Mouse (Mus musculus) neural tube, embryonic 12.5 days (tissue): ENCODE measurements around the gene Slc7a6os. TPM values are rescaled to one million over a fixed set of nuclear protein-coding genes. Genes with fewer than 3 reads are reported as not detected.
A peak's percentile ranks its signal among the peaks of the same experiment; 100 is the strongest.

Experiments used
- ATAC-seq: fragments of 200-750 bp; cut with Nextera tagmentation; 2 replicates; pipeline ENCODE4 v1.8.0; 2017; ENCODE audit warnings: low read depth, mild to moderate bottlenecking, moderate TSS enrichment, moderate library complexity; ENCODE audit not compliant: low FRiP score
- H3K27ac ChIP-seq: fragments of 300-500 bp; sonication (generic); 2 replicates; pipeline ENCODE4 v1.5.1; 2016
- H3K27me3 ChIP-seq: fragments of 300-500 bp; sonication (generic); replicated peaks from 2 replicates; pipeline ENCODE4 v1.6.1; 2016; ENCODE audit warnings: mild to moderate bottlenecking
- H3K36me3 ChIP-seq: fragments of 300-500 bp; sonication (generic); 2 replicates; pipeline ENCODE4 v1.6.1; 2016; ENCODE audit warnings: mild to moderate bottlenecking
- H3K4me1 ChIP-seq: fragments of 300-500 bp; sonication (generic); 2 replicates; pipeline ENCODE4 v1.6.1; 2016
- H3K4me2 ChIP-seq: fragments of 300-500 bp; sonication (generic); replicated peaks from 2 replicates; pipeline ENCODE4 v1.6.1; 2016; ENCODE audit warnings: mild to moderate bottlenecking
- H3K4me3 ChIP-seq: fragments of 300-500 bp; sonication (generic); 2 replicates; pipeline ENCODE4 v1.5.1; 2016
- H3K9ac ChIP-seq: fragments of 300-500 bp; sonication (generic); 2 replicates; pipeline ENCODE4 v1.6.1; 2016; ENCODE audit warnings: mild to moderate bottlenecking
- H3K9me3 ChIP-seq: fragments of 300-500 bp; sonication (generic); 2 replicates; pipeline ENCODE4 v1.6.1; 2016; ENCODE audit warnings: mild to moderate bottlenecking
- WGBS: fragments of 180-500 bp; shearing (Covaris S2); methylation state at CpG from one replicate; pipeline ENCODE4 v1.1.7; 2016; 5-methylcytosine and 5-hydroxymethylcytosine counted together
- polyA plus RNA-seq: library from polyadenylated mRNA; unstranded; fragments of >200 nt; fragmentation: Nextera tagmentation; extraction: Ambion mirVana; gene quantifications from 2 replicates; pipeline ENCODE4 v1.2.1, GENCODE M21; 2016

Slc7a6os gene
- polyA plus RNA-seq, 1 experiment from 2014 or later: 44.1 TPM

- peaks cover 10% of the 10 kb centered on the region for H3K4me1 ChIP-seq
- H3K9ac ChIP-seq: peak overlapping the region; percentile 87
- H3K27me3 ChIP-seq: no peaks in the 10 kb centered on the region
- 40% methylated on average over 6 of the region's 6 CpGs for WGBS
- H3K4me3 ChIP-seq: peak overlapping the region; percentile 78
- no peaks in the 10 kb centered on the region for H3K36me3 ChIP-seq
- H3K27ac ChIP-seq: no peak overlapping the region
- H3K4me2 ChIP-seq: peak overlapping the region; percentile 88
- no peak for ATAC-seq
- no peaks in the 10 kb centered on the region for H3K9me3 ChIP-seq
These were observed 40.7 kb downstream of the Slc7a6os start for GRCm38 (mm10) chr8:106169934-106170480.

GRCm38 (mm10) chr8:106169017-106169933, 41.5 kb downstream of the Slc7a6os start:
- 2% methylated on average over 54 of the region's 54 CpGs for WGBS
- ATAC-seq: peak; percentile 75
- peak overlapping the region; percentile 88 for H3K4me2 ChIP-seq

GRCm38 (mm10) chr8:106168356-106169016, 42.2 kb downstream of the Slc7a6os start, which contains the start of gene Slc7a6:
Slc7a6 (plus strand) TSS chr8:106168857.
- no peaks in the 10 kb centered on the region for H3K27me3 ChIP-seq
- H3K4me2 ChIP-seq: peak within 1 kb of the TSS; percentile 88
- H3K9me3 ChIP-seq: no peaks in the 10 kb centered on the region
- H3K4me3 ChIP-seq: peak within 1 kb of the TSS; percentile 78
- under 1% methylated on average over 59 of the region's 59 CpGs for WGBS
- H3K27ac ChIP-seq: peak within 1 kb of the TSS; percentile 80
- H3K4me1 ChIP-seq: peaks cover 10% of the 10 kb centered on the region
- H3K36me3 ChIP-seq: peaks cover 10% of the 10 kb centered on the region
- H3K9ac ChIP-seq: peak within 1 kb of the TSS; percentile 87
- ATAC-seq: peak; percentile 92

More at GRCm38 (mm10) chr8:106169017-106169933, 41.5 kb downstream of the Slc7a6os start:
- Histone ChIP-seq H3K27me3 (no peaks in the 10 kb centered on the region), H3K9ac (peak overlapping the region; percentile 87), H3K4me3 (peak overlapping the region; percentile 78), H3K27ac (peak overlapping the region; percentile 80), H3K36me3 (peaks cover 2% of the 10 kb centered on the region), H3K9me3 (no peaks in the 10 kb centered on the region), H3K4me1 (peaks cover 10% of the 10 kb centered on the region)

- Histone ChIP-seq H3K27me3 (no peaks in the 10 kb centered on the region), H3K27ac (no peak overlapping the region), H3K36me3 (peaks cover 39% of the 10 kb centered on the region), H3K4me1 (peaks cover 9% of the 10 kb centered on the region), H3K4me3 (no peak overlapping the region), H3K9me3 (no peaks in the 10 kb centered on the region), H3K9ac (no peak overlapping the region), H3K4me2 (no peak overlapping the region)
- ATAC-seq: no peak
- 55% methylated on average over 4 of the region's 4 CpGs for WGBS
These were observed 45.3 kb downstream of the Slc7a6os start for GRCm38 (mm10) chr8:106165460-106165859.

GRCm38 (mm10) chr8:106163251-106163650, 47.5 kb downstream of the Slc7a6os start:
- H3K4me1 ChIP-seq: no peaks in the 10 kb centered on the region; the same call in 1 of the 2 replicates
- H3K4me2 ChIP-seq: no peak overlapping the region
- H3K9me3 ChIP-seq: no peaks in the 10 kb centered on the region
- H3K9ac ChIP-seq: no peak overlapping the region
- ATAC-seq: no peak
- H3K27me3 ChIP-seq: no peaks in the 10 kb centered on the region
- no peak overlapping the region for H3K27ac ChIP-seq
- no peak overlapping the region for H3K4me3 ChIP-seq
- peaks cover 48% of the 10 kb centered on the region for H3K36me3 ChIP-seq
- 94% methylated on average over 9 of the region's 9 CpGs for WGBS

- H3K4me3 ChIP-seq: no peak overlapping the region
- no peak overlapping the region for H3K9ac ChIP-seq
- H3K4me1 ChIP-seq: no peaks in the 10 kb centered on the region; the same call in 1 of the 2 replicates
- peaks cover 62% of the 10 kb centered on the region for H3K36me3 ChIP-seq
- H3K27ac ChIP-seq: no peak overlapping the region
- H3K27me3 ChIP-seq: no peaks in the 10 kb centered on the region
- no peak overlapping the region for H3K4me2 ChIP-seq
- no peaks in the 10 kb centered on the region for H3K9me3 ChIP-seq
- WGBS: 92% methylated on average over 6 of the region's 6 CpGs
- ATAC-seq: no peak
These were observed 50.9 kb downstream of the Slc7a6os start for GRCm38 (mm10) chr8:106159876-106160275.

- WGBS: 90% methylated on average over 10 of the region's 10 CpGs
- H3K9me3 ChIP-seq: no peaks in the 10 kb centered on the region
- peaks cover 57% of the 10 kb centered on the region for H3K36me3 ChIP-seq
These were observed 52.4 kb downstream of the Slc7a6os start for GRCm38 (mm10) chr8:106158381-106158780.

GRCm38 (mm10) chr8:106157419-106157818, 53.3 kb downstream of the Slc7a6os start:
- 98% methylated on average over 1 of the region's 1 CpGs for WGBS
- no peak overlapping the region for H3K4me3 ChIP-seq
- H3K9me3 ChIP-seq: no peaks in the 10 kb centered on the region
- H3K4me2 ChIP-seq: no peak overlapping the region
- no peaks in the 10 kb centered on the region for H3K27me3 ChIP-seq
- no peak for ATAC-seq
- no peak overlapping the region for H3K27ac ChIP-seq
- H3K9ac ChIP-seq: no peak overlapping the region
- no peaks in the 10 kb centered on the region for H3K4me1 ChIP-seq
- H3K36me3 ChIP-seq: peaks cover 48% of the 10 kb centered on the region

More at GRCm38 (mm10) chr8:106158381-106158780, 52.4 kb downstream of the Slc7a6os start:
- H3K4me1 ChIP-seq: no peaks in the 10 kb centered on the region
- no peaks in the 10 kb centered on the region for H3K27me3 ChIP-seq
- no peak overlapping the region for H3K9ac ChIP-seq
- H3K4me2 ChIP-seq: no peak overlapping the region
- no peak overlapping the region for H3K27ac ChIP-seq
- no peak for ATAC-seq
- H3K4me3 ChIP-seq: no peak overlapping the region

- 89% methylated on average over 4 of the region's 4 CpGs for WGBS
- Histone ChIP-seq H3K9ac (no peak overlapping the region), H3K9me3 (no peaks in the 10 kb centered on the region), H3K4me1 (peaks cover 6% of the 10 kb centered on the region), H3K36me3 (peaks cover 16% of the 10 kb centered on the region), H3K4me2 (no peak overlapping the region), H3K27ac (no peak overlapping the region), H3K27me3 (no peaks in the 10 kb centered on the region), H3K4me3 (no peak overlapping the region)
- ATAC-seq: no peak
These were observed 57.9 kb downstream of the Slc7a6os start for GRCm38 (mm10) chr8:106152876-106153275.

- no peak for ATAC-seq
- H3K27ac ChIP-seq: no peak overlapping the region
- H3K9ac ChIP-seq: peak overlapping the region; percentile 68
- peak overlapping the region; percentile 77 for H3K4me2 ChIP-seq
- no peaks in the 10 kb centered on the region for H3K9me3 ChIP-seq
- peaks cover 6% of the 10 kb centered on the region for H3K4me1 ChIP-seq
- peak overlapping the region; percentile 71 for H3K4me3 ChIP-seq
- H3K27me3 ChIP-seq: no peaks in the 10 kb centered on the region
- WGBS: 86% methylated on average over 9 of the region's 9 CpGs
- H3K36me3 ChIP-seq: peaks cover 7% of the 10 kb centered on the region; the same call in 1 of the 2 replicates
These were observed 59.7 kb downstream of the Slc7a6os start for GRCm38 (mm10) chr8:106151041-106151440.
